Mouse (Mus musculus): Measurements from ENCODE around the gene Pfkp. TPM values are rescaled to one million over a fixed set of nuclear protein-coding genes. Genes with fewer than 3 reads are reported as not detected.

Pfkp gene
- polyA plus RNA-seq, 1 experiment, result 82.0 TPM

- no peak overlapping the region for H3K4me3 ChIP-seq (ENCODE audit: control insufficient read depth, insufficient read depth, low read length)
- no peaks in the 10 kb centered on the region for H3K4me1 ChIP-seq (replicated peaks; ENCODE audit: control insufficient read depth, insufficient read depth, low read length)
- WGBS, result 97% methylated on average over 5 of the region's 5 CpGs
- no peaks in the 10 kb centered on the region for H3K27me3 ChIP-seq (ENCODE audit: control insufficient read depth, insufficient read depth, low read length)
- no peaks in the 10 kb centered on the region for H3K36me3 ChIP-seq (ENCODE audit: control insufficient read depth, insufficient read depth, low read length)
- TF ChIP-seq CTCF (IDR thresholded peaks at IDR 0.05; ENCODE audit: borderline replicate concordance, control insufficient read depth, extremely low read depth, insufficient read depth, low read length, poor library complexity) (no peak), POLR2A (IDR thresholded peaks at IDR 0.05; ENCODE audit: control insufficient read depth, extremely low read depth, insufficient read depth, low read length, poor library complexity) (no peak)
- no peak overlapping the region for H3K27ac ChIP-seq (ENCODE audit: control insufficient read depth, insufficient read depth, low read length)
- no peak for DNase-seq
These were observed 15.6 kb upstream of the Pfkp start for GRCm38 (mm10) chr13:6664216-6664615.

GRCm38 (mm10) chr13:6659314-6659713 is 10.7 kb upstream of the Pfkp start:
- H3K27me3 ChIP-seq (ENCODE audit: control insufficient read depth, insufficient read depth, low read length), result no peaks in the 10 kb centered on the region
- TF ChIP-seq CTCF (IDR thresholded peaks at IDR 0.05; ENCODE audit: borderline replicate concordance, control insufficient read depth, extremely low read depth, insufficient read depth, low read length, poor library complexity) (no peak), POLR2A (IDR thresholded peaks at IDR 0.05; ENCODE audit: control insufficient read depth, extremely low read depth, insufficient read depth, low read length, poor library complexity) (no peak)
- 87% methylated on average over 6 of the region's 6 CpGs for WGBS

GRCm38 (mm10) chr13:6657300-6657699 is 8.7 kb upstream of the Pfkp start:
- no peak for DNase-seq
- 97% methylated on average over 2 of the region's 2 CpGs for WGBS
- no peak for TF ChIP-seq POLR2A (IDR thresholded peaks at IDR 0.05; ENCODE audit: control insufficient read depth, extremely low read depth, insufficient read depth, low read length, poor library complexity)
- no peak for TF ChIP-seq CTCF (IDR thresholded peaks at IDR 0.05; ENCODE audit: borderline replicate concordance, control insufficient read depth, extremely low read depth, insufficient read depth, low read length, poor library complexity)

More at GRCm38 (mm10) chr13:6659314-6659713, 10.7 kb upstream of the Pfkp start:
- Histone ChIP-seq H3K4me3 (ENCODE audit: control insufficient read depth, insufficient read depth, low read length) (no peak overlapping the region), H3K4me1 (replicated peaks; ENCODE audit: control insufficient read depth, insufficient read depth, low read length) (no peaks in the 10 kb centered on the region), H3K36me3 (ENCODE audit: control insufficient read depth, insufficient read depth, low read length) (no peaks in the 10 kb centered on the region), H3K27ac (ENCODE audit: control insufficient read depth, insufficient read depth, low read length) (no peak overlapping the region)
- DNase-seq, result no peak

GRCm38 (mm10) chr13:6649542-6649941 is 965 bp upstream of the Pfkp start:
- Histone ChIP-seq H3K36me3 (ENCODE audit: control insufficient read depth, insufficient read depth, low read length) (no peaks in the 10 kb centered on the region), H3K27me3 (ENCODE audit: control insufficient read depth, insufficient read depth, low read length) (no peaks in the 10 kb centered on the region), H3K27ac (ENCODE audit: control insufficient read depth, insufficient read depth, low read length) (no peak overlapping the region), H3K4me1 (replicated peaks; ENCODE audit: control insufficient read depth, insufficient read depth, low read length) (no peaks in the 10 kb centered on the region; the same call in 1 of the 2 replicates), H3K4me3 (ENCODE audit: control insufficient read depth, insufficient read depth, low read length) (no peak overlapping the region)
- DNase-seq, result peak; percentile 33
- TF ChIP-seq POLR2A (IDR thresholded peaks at IDR 0.05; ENCODE audit: control insufficient read depth, extremely low read depth, insufficient read depth, low read length, poor library complexity) (no peak), CTCF (IDR thresholded peaks at IDR 0.05; ENCODE audit: borderline replicate concordance, control insufficient read depth, extremely low read depth, insufficient read depth, low read length, poor library complexity) (no peak)
- WGBS, result 67% methylated on average over 3 of the region's 3 CpGs

More at GRCm38 (mm10) chr13:6657300-6657699, 8.7 kb upstream of the Pfkp start:
- H3K27me3 ChIP-seq (ENCODE audit: control insufficient read depth, insufficient read depth, low read length), result no peaks in the 10 kb centered on the region
- H3K36me3 ChIP-seq (ENCODE audit: control insufficient read depth, insufficient read depth, low read length), result no peaks in the 10 kb centered on the region
- no peak overlapping the region for H3K4me3 ChIP-seq (ENCODE audit: control insufficient read depth, insufficient read depth, low read length)
- no peak overlapping the region for H3K27ac ChIP-seq (ENCODE audit: control insufficient read depth, insufficient read depth, low read length)
- H3K4me1 ChIP-seq (replicated peaks; ENCODE audit: control insufficient read depth, insufficient read depth, low read length), result no peaks in the 10 kb centered on the region

- TF ChIP-seq CTCF (IDR thresholded peaks at IDR 0.05; ENCODE audit: borderline replicate concordance, control insufficient read depth, extremely low read depth, insufficient read depth, low read length, poor library complexity) (no peak), POLR2A (IDR thresholded peaks at IDR 0.05; ENCODE audit: control insufficient read depth, extremely low read depth, insufficient read depth, low read length, poor library complexity) (no peak)
- H3K36me3 ChIP-seq (ENCODE audit: control insufficient read depth, insufficient read depth, low read length), result no peaks in the 10 kb centered on the region
- WGBS, result under 1% methylated on average over 28 of the region's 28 CpGs
- peak; percentile 36 for DNase-seq
- no peaks in the 10 kb centered on the region for H3K27me3 ChIP-seq (ENCODE audit: control insufficient read depth, insufficient read depth, low read length)
- H3K27ac ChIP-seq (ENCODE audit: control insufficient read depth, insufficient read depth, low read length), result peak overlapping the region; percentile 79
- H3K4me1 ChIP-seq (replicated peaks; ENCODE audit: control insufficient read depth, insufficient read depth, low read length), result no peaks in the 10 kb centered on the region; the same call in 1 of the 2 replicates
- peak overlapping the region; percentile 57 for H3K4me3 ChIP-seq (ENCODE audit: control insufficient read depth, insufficient read depth, low read length)
These were observed 447 bp downstream of the Pfkp start for GRCm38 (mm10) chr13:6647992-6648668.

GRCm38 (mm10) chr13:6647067-6647991 is 1.2 kb downstream of the Pfkp start:
- under 1% methylated on average over 39 of the region's 39 CpGs for WGBS
- DNase-seq, result peak; percentile 88
- Histone ChIP-seq H3K4me1 (replicated peaks; ENCODE audit: control insufficient read depth, insufficient read depth, low read length) (peaks cover 4% of the 10 kb centered on the region), H3K27me3 (ENCODE audit: control insufficient read depth, insufficient read depth, low read length) (no peaks in the 10 kb centered on the region), H3K36me3 (ENCODE audit: control insufficient read depth, insufficient read depth, low read length) (0 out of 2 replicates have a peak, but pooled peaks cover 3% of the 10 kb centered on the region), H3K4me3 (ENCODE audit: control insufficient read depth, insufficient read depth, low read length) (peak overlapping the region; percentile 57), H3K27ac (ENCODE audit: control insufficient read depth, insufficient read depth, low read length) (peak overlapping the region; percentile 79)
- TF ChIP-seq CTCF (IDR thresholded peaks at IDR 0.05; ENCODE audit: borderline replicate concordance, control insufficient read depth, extremely low read depth, insufficient read depth, low read length, poor library complexity) (0 out of 2 replicates have a peak, but pooled peaks have one; percentile 21), POLR2A (IDR thresholded peaks at IDR 0.05; ENCODE audit: control insufficient read depth, extremely low read depth, insufficient read depth, low read length, poor library complexity) (peak; percentile 55; the same call in 1 of the 2 replicates)
